ENCODE assay signal across 8 mouse cellular contexts in genomic region chr2:26915927-26916728, GRCm38 (mm10). TPM values are rescaled to one million over a fixed set of nuclear protein-coding genes. Genes with fewer than 3 reads are reported as not detected.
DNase-seq lines count a peak whose midpoint lies in the region; ATAC-seq lines count a peak whose summit lies in the region.

Surf2 (plus strand) TSS chr2:26916367.
Surf1 (minus strand) TSS chr2:26916530.

- no peaks in the 10 kb centered on the region for H3K9me3 ChIP-seq in forebrain, embryonic 10.5 days
- H3K9me3 ChIP-seq in heart, embryonic 14.5 days (ENCODE audit: control insufficient read depth, low read length): no peaks in the 10 kb centered on the region
- no peaks in the 10 kb centered on the region for H3K9me3 ChIP-seq in liver, embryonic 12.5 days (replicated peaks)

- peak; percentile 38 for ATAC-seq in heart, embryonic 14.5 days (ENCODE audit: insufficient number of reproducible peaks, insufficient read depth, low FRiP score, low read depth)
- peak; percentile 70 for ATAC-seq in liver, embryonic 12.5 days

- no peaks in the 10 kb centered on the region for H3K27me3 ChIP-seq in forebrain, embryonic 10.5 days (ENCODE audit: poor library complexity, severe bottlenecking)
- no peaks in the 10 kb centered on the region for H3K27me3 ChIP-seq in heart, embryonic 14.5 days (ENCODE audit: control insufficient read depth, insufficient read depth, low read length)
- H3K27me3 ChIP-seq in liver, embryonic 12.5 days (replicated peaks): no peaks in the 10 kb centered on the region
- H3K27me3 ChIP-seq in splenic B cell, adult 2 months (ENCODE audit: control insufficient read depth, insufficient read depth, low read length, poor library complexity, severe bottlenecking): no peaks in the 10 kb centered on the region

- peak; percentile 90 for DNase-seq in CD4-positive helper T cell, adult 2 months (ENCODE audit: low read depth, low spot score)
- peak; percentile 84 for DNase-seq in forebrain, embryonic 10.5 days (ENCODE audit: extremely low spot score, low spot score)
- peak; percentile 86 for DNase-seq in kidney, postnatal 14 days
- peak; percentile 87 for DNase-seq in naive thymus-derived CD4-positive, alpha-beta T cell, adult 2 months (ENCODE audit: low read depth)
- peak; percentile 86 for DNase-seq in splenic B cell, adult 2 months (ENCODE audit: low read depth, low spot score)

- peak within 1 kb of the TSS; percentile 78 for H3K27ac ChIP-seq in brown adipose tissue, adult 24 weeks (replicated peaks; ENCODE audit: low read depth, low read length)
- H3K27ac ChIP-seq in forebrain, embryonic 10.5 days: peak within 1 kb of the TSS; percentile 86
- peak within 1 kb of the TSS; percentile 62 to 66 for H3K27ac ChIP-seq in heart, embryonic 14.5 days (replicated peaks in 1 of 2; ENCODE audit: control insufficient read depth in 1 of 2, insufficient read depth in 1 of 2, low read depth in 2 of 2, low read length in 2 of 2)
- peak within 1 kb of the TSS; percentile 82 for H3K27ac ChIP-seq in liver, embryonic 12.5 days

- H3K4me3 ChIP-seq in brown adipose tissue, adult 24 weeks (ENCODE audit: insufficient read depth, low read depth, low read length): peak within 1 kb of the TSS; percentile 78
- peak within 1 kb of the TSS; percentile 73 for H3K4me3 ChIP-seq in forebrain, embryonic 10.5 days
- peak within 1 kb of the TSS; percentile 74 to 77 for H3K4me3 ChIP-seq in heart, embryonic 14.5 days (ENCODE audit: control insufficient read depth in 1 of 2, insufficient read depth in 1 of 2, low read depth in 1 of 2, low read length in 2 of 2)
- peak within 1 kb of the TSS; percentile 82 for H3K4me3 ChIP-seq in liver, embryonic 12.5 days

- peaks cover 78% of the 10 kb centered on the region for H3K36me3 ChIP-seq in forebrain, embryonic 10.5 days (replicated peaks)
- H3K36me3 ChIP-seq in heart, embryonic 14.5 days (ENCODE audit: control insufficient read depth, insufficient read depth, low read length): peaks cover 73% of the 10 kb centered on the region
- H3K36me3 ChIP-seq in liver, embryonic 12.5 days: peaks cover 78% of the 10 kb centered on the region
- peaks cover 15% of the 10 kb centered on the region for H3K36me3 ChIP-seq in splenic B cell, adult 2 months (ENCODE audit: control insufficient read depth, insufficient read depth, low read length, poor library complexity, severe bottlenecking)

- peak within 1 kb of the TSS; percentile 87 for H3K9ac ChIP-seq in heart, embryonic 14.5 days (ENCODE audit: low read length)
- H3K9ac ChIP-seq in liver, embryonic 12.5 days: peak within 1 kb of the TSS; percentile 86

- H3K4me2 ChIP-seq in heart, embryonic 14.5 days (ENCODE audit: low read length): peak within 1 kb of the TSS; percentile 98
- peak within 1 kb of the TSS; percentile 95 for H3K4me2 ChIP-seq in liver, embryonic 12.5 days

- WGBS in forebrain, embryonic 10.5 days: 2% methylated on average over 47 of the region's 47 CpGs
- WGBS in heart, embryonic 14.5 days: 3% methylated on average over 46 of the region's 47 CpGs
- 2% methylated on average over 47 of the region's 47 CpGs for WGBS in liver, embryonic 12.5 days (ENCODE audit: insufficient replicate concordance)

- peaks cover 18% of the 10 kb centered on the region for H3K4me1 ChIP-seq in brown adipose tissue, adult 24 weeks (ENCODE audit: control insufficient read depth, insufficient read depth, insufficient read length, low read length)
- H3K4me1 ChIP-seq in forebrain, embryonic 10.5 days: peaks cover 61% of the 10 kb centered on the region
- H3K4me1 ChIP-seq in heart, embryonic 14.5 days (ENCODE audit: control insufficient read depth in 2 of 2, insufficient read depth in 2 of 2, low read length in 2 of 2): peaks cover 24 to 34% of the 10 kb centered on the region in 2 experiments
- peaks cover 67% of the 10 kb centered on the region for H3K4me1 ChIP-seq in liver, embryonic 12.5 days

RNA-seq across cellular contexts. Expression of gene Surf2, which starts in this region (rescaled TPM):
- 25.6 and 26.8 TPM in 2 replicates for polyA plus RNA-seq in brown adipose tissue, adult 24 weeks (2012; ENCODE audit: insufficient read depth, insufficient read length, missing spikeins)
- 54.9 and 55.1 TPM in 2 replicates for polyA plus RNA-seq in forebrain, embryonic 10.5 days (2016; fragmentation: Nextera tagmentation; extraction: Ambion mirVana)
- polyA plus RNA-seq in heart, embryonic 14.5 days (2014; fragmentation: Nextera tagmentation; extraction: Ambion mirVana): 26.2 and 28.4 TPM in 2 replicates
- 46.3 and 48.1 TPM in 2 replicates for polyA plus RNA-seq in liver, embryonic 12.5 days (2016; fragmentation: Nextera tagmentation; extraction: Ambion mirVana)

RNA-seq across cellular contexts. Expression of gene Surf1, which starts in this region (rescaled TPM):
- polyA plus RNA-seq in brown adipose tissue, adult 24 weeks (2012; ENCODE audit: insufficient read depth, insufficient read length, missing spikeins): 90.6 and 112 TPM in 2 replicates
- 46.0 and 47.3 TPM in 2 replicates for polyA plus RNA-seq in forebrain, embryonic 10.5 days (2016; fragmentation: Nextera tagmentation; extraction: Ambion mirVana)
- polyA plus RNA-seq in heart, embryonic 14.5 days (2014; fragmentation: Nextera tagmentation; extraction: Ambion mirVana): 44.8 and 48.4 TPM in 2 replicates
- 41.6 and 42.5 TPM in 2 replicates for polyA plus RNA-seq in liver, embryonic 12.5 days (2016; fragmentation: Nextera tagmentation; extraction: Ambion mirVana)

Comparison
In these comparisons a context has a peak if more than half of its experiments do, and no peak if none do; other contexts are left out.
1. Peak in every context shown above with its lines: DNase-seq, ATAC-seq, H3K4me3 ChIP-seq and H3K27ac ChIP-seq.